Mouse (Mus musculus) stomach, postnatal 0 days (tissue): ENCODE results near the gene Ptpro. TPM values are rescaled to one million over a fixed set of nuclear protein-coding genes. Genes with fewer than 3 reads are reported as not detected.
A peak's percentile ranks its signal among the peaks of the same experiment; 100 is the strongest.

Experiments used
- ATAC-seq: fragments of 200-750 bp; cut with Nextera tagmentation; 2 replicates; pipeline ENCODE4 v1.8.0; 2017; ENCODE audit not compliant: low FRiP score, low TSS enrichment
- DNase-seq: peaks from one replicate; pipeline ENCODE4 v3.0.0-alpha.2; 2016; ENCODE audit warnings: low spot score
- H3K27ac ChIP-seq: fragments of 300-500 bp; sonication (generic); replicated peaks from 2 replicates; pipeline ENCODE4 v1.5.1; 2014; ENCODE audit warnings: mild to moderate bottlenecking, control low read depth
- H3K27me3 ChIP-seq: fragments of 300-500 bp; sonication (generic); 2 replicates; pipeline ENCODE4 v1.6.1; 2014; ENCODE audit warnings: low read length; ENCODE audit not compliant: control insufficient read depth, insufficient read depth
- H3K36me3 ChIP-seq: fragments of 300-500 bp; sonication (generic); 2 replicates; pipeline ENCODE4 v1.6.1; 2014; ENCODE audit warnings: low read length, mixed read lengths; ENCODE audit not compliant: control insufficient read depth, insufficient read depth
- H3K4me1 ChIP-seq: fragments of 300-500 bp; sonication (generic); replicated peaks from 2 replicates; pipeline ENCODE4 v1.6.1; 2014; ENCODE audit warnings: antibody characterized with exemption; ENCODE audit not compliant: control insufficient read depth, insufficient read depth
- H3K4me2 ChIP-seq: fragments of 300-500 bp; sonication (generic); replicated peaks from 2 replicates; pipeline ENCODE4 v1.6.1; 2014; ENCODE audit warnings: low read depth, mild to moderate bottlenecking, control low read depth, moderate library complexity
- H3K4me3 ChIP-seq: fragments of 300-500 bp; sonication (generic); 2 replicates; pipeline ENCODE4 v1.5.1; 2014; ENCODE audit warnings: low read depth, low read length, control low read depth
- H3K9ac ChIP-seq: fragments of 300-500 bp; sonication (generic); 2 replicates; pipeline ENCODE4 v1.6.1; 2014; ENCODE audit warnings: mild to moderate bottlenecking, low read length, control low read depth, mixed read lengths
- H3K9me3 ChIP-seq: fragments of 300-500 bp; sonication (generic); 2 replicates; pipeline ENCODE4 v1.6.1; 2016; ENCODE audit warnings: low read length; ENCODE audit not compliant: control insufficient read depth
- CTCF ChIP-seq: IDR thresholded peaks from 2 replicates; pipeline ENCODE4 v1.5.1; 2016; ENCODE audit warnings: antibody characterized with exemption, low read depth, mild to moderate bottlenecking, moderate library complexity
- EP300 ChIP-seq: optimal IDR thresholded peaks from 2 replicates; pipeline ENCODE3; 2016; ENCODE audit warnings: antibody characterized with exemption
- WGBS: fragments of 180-500 bp; shearing (Covaris S2); extraction: QIAGEN DNeasy Blood & Tissue Kit; methylation state at CpG from one replicate; pipeline ENCODE4 v1.1.7; 2014; 5-methylcytosine and 5-hydroxymethylcytosine counted together
- polyA plus RNA-seq: library from polyadenylated mRNA; unstranded; fragments of >200 nt; fragmentation: Nextera tagmentation; extraction: Ambion mirVana; gene quantifications from 2 replicates; pipeline ENCODE4 v1.2.1, GENCODE M21; 2015

The Ptpro gene
- polyA plus RNA-seq, 1 experiment from 2014 or later: 2.4 TPM

DNA sequence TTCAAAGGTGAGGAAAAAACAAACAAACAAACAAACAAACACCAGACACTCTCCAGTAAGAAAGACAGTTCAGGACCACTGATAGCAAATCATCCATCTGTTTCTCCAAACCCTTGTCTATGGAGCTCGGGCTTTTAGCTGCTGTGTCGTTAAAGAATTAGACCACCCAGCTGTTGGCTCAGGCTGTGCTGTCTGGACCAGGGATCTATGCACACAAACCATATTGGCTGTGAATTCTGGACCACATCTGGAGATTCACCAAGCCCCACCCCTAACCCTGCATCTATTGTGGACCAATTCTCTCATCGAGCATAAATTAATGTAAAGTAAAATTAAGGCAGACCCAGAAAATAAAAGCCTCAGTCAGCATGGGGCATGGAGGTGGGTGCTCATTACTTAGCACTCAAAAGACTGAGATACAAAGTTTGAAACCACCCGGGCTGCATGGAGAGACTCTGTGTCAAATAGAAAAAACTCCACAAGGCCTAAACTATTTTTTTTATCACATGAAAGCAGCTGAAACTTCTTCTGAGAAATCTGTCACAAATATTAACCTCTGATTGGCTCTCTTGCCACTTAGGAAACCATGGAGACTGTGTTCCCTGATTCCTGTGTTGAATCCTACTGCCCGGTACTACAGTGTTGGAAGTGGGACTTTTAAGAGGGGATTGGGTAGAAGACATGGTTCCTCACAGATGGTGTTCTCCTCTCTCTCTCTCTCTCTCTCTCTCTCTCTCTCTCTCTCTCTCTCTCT is 91.7 kb downstream of the Ptpro start:
- DNase-seq (no peak), ATAC-seq (no peak)
- H3K27ac ChIP-seq: no peak overlapping the region

DNA sequence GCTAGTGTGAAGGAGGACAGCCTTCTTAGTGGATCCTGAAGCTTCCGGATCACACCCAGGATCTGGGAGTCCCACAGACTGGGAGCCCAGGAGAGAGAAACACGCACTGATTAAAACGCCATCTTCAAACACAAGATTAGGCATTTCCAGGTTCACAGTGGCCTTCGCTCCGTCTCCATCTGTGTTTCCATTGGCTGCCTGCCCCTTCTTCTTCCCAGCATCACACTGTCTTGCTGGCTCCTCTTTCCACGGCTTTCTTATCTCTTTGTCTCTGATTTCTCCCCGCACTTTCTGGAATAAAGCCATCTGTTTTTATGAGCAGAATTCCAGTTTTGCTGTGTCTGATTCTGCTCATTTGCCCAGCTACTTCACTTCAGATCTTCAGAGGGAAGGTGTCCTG is 108.0 kb downstream of the Ptpro start:
- no peak for ATAC-seq
- H3K27ac ChIP-seq: no peak overlapping the region

More for the DNA sequence above, 91.7 kb downstream of the Ptpro start:
- Histone ChIP-seq H3K4me2 (no peak overlapping the region), H3K9me3 (no peaks in the 10 kb centered on the region), H3K27me3 (no peaks in the 10 kb centered on the region), H3K4me3 (no peak overlapping the region), H3K4me1 (no peaks in the 10 kb centered on the region), H3K36me3 (no peaks in the 10 kb centered on the region), H3K9ac (no peak overlapping the region)
- whole genome bisulfite sequencing: 51% methylated on average over 5 of the region's 5 CpGs
- TF ChIP-seq EP300 (no peak), CTCF (no peak)

DNA sequence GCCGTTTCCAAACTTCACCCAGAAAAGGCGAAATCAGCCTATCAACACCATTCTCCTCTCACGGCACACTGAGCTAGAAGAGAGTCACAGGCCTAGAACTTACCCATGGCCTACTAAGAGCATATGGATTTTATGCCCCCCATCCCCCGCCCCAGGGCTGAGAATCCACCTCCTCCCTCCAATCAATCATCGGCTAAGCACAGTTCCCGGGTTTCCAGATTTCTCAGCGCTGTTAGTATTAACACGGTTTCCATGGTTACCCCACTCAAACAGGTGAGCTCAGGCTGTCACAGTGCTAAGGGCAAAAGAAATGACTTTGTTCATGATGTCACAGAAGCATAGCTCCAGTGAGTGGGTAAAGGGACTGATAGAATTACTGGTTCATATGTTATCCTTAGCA is 110.1 kb downstream of the Ptpro start:
- Histone ChIP-seq H3K9ac (no peak overlapping the region), H3K36me3 (no peaks in the 10 kb centered on the region), H3K9me3 (no peaks in the 10 kb centered on the region), H3K4me3 (no peak overlapping the region), H3K27me3 (no peaks in the 10 kb centered on the region), H3K4me1 (no peaks in the 10 kb centered on the region), H3K27ac (no peak overlapping the region), H3K4me2 (no peak overlapping the region)
- TF ChIP-seq CTCF (no peak), EP300 (no peak)
- WGBS: 22% methylated on average over 8 of the region's 8 CpGs
- ATAC-seq (no peak), DNase-seq (no peak)

More for the DNA sequence above, 108.0 kb downstream of the Ptpro start:
- Histone ChIP-seq H3K9me3 (no peaks in the 10 kb centered on the region), H3K36me3 (no peaks in the 10 kb centered on the region), H3K4me3 (no peak overlapping the region), H3K9ac (no peak overlapping the region), H3K27me3 (no peaks in the 10 kb centered on the region), H3K4me2 (no peak overlapping the region), H3K4me1 (no peaks in the 10 kb centered on the region)
- TF ChIP-seq CTCF (no peak), EP300 (no peak)
- 77% methylated on average over 7 of the region's 7 CpGs for WGBS
- DNase-seq: no peak

GRCm38 (mm10) chr6:137364681-137365080 is 112.6 kb downstream of the Ptpro start:
- H3K4me3 ChIP-seq: no peak overlapping the region
- TF ChIP-seq EP300 (no peak), CTCF (no peak)
- WGBS: 54% methylated on average over 5 of the region's 5 CpGs
- ATAC-seq (no peak), DNase-seq (no peak)
- no peak overlapping the region for H3K27ac ChIP-seq
- no peak overlapping the region for H3K9ac ChIP-seq
- no peaks in the 10 kb centered on the region for H3K36me3 ChIP-seq
- no peak overlapping the region for H3K4me2 ChIP-seq
- no peaks in the 10 kb centered on the region for H3K4me1 ChIP-seq
- H3K9me3 ChIP-seq: no peaks in the 10 kb centered on the region
- H3K27me3 ChIP-seq: no peaks in the 10 kb centered on the region

DNA sequence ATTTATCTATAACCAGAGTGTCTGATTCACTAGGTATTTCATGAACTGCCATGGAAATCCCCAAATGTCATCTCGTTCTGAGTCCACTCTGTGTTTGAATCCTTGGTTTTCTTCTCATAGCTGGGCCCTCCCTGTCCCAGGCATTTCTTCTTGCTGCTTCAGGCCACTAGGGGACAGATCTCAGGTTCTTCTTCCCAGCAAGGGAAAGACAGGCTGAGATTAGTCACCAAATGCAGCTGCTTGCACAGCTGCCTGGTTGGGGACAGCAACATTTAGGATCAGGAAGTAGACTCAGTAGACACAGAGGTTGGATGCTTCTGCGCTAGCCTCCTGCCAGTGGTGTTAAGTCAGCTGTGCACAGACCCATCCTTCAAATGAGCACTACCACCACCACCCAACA is 113.5 kb downstream of the Ptpro start:
- Histone ChIP-seq H3K4me3 (no peak overlapping the region), H3K9ac (no peak overlapping the region), H3K27ac (no peak overlapping the region), H3K4me1 (no peaks in the 10 kb centered on the region), H3K9me3 (no peaks in the 10 kb centered on the region), H3K4me2 (no peak overlapping the region), H3K36me3 (no peaks in the 10 kb centered on the region), H3K27me3 (no peaks in the 10 kb centered on the region)
- 73% methylated on average over 2 of the region's 2 CpGs for WGBS
- TF ChIP-seq CTCF: peak; percentile 37
- no peak for TF ChIP-seq EP300
- DNase-seq (no peak), ATAC-seq (no peak)

- DNase-seq (no peak), ATAC-seq (no peak)
- no peak overlapping the region for H3K4me3 ChIP-seq
- TF ChIP-seq EP300 (no peak), CTCF (no peak)
- H3K27ac ChIP-seq: no peak overlapping the region
- H3K4me2 ChIP-seq: no peak overlapping the region
- H3K36me3 ChIP-seq: no peaks in the 10 kb centered on the region
- H3K9me3 ChIP-seq: no peaks in the 10 kb centered on the region
- no peak overlapping the region for H3K9ac ChIP-seq
- H3K4me1 ChIP-seq: no peaks in the 10 kb centered on the region
- 45% methylated on average over 8 of the region's 8 CpGs for WGBS
- no peaks in the 10 kb centered on the region for H3K27me3 ChIP-seq
Measured at GRCm38 (mm10) chr6:137370745-137371144, 118.6 kb downstream of the Ptpro start.
